Mouse (Mus musculus): Measurements from ENCODE around the gene Wrb. TPM values are rescaled to one million over a fixed set of nuclear protein-coding genes. Genes with fewer than 3 reads are reported as not detected.
A peak's percentile ranks its signal among the peaks of the same experiment; 100 is the strongest.

Gene Wrb
- polyA plus RNA-seq, 1 experiment from 2014 or later: 121 TPM

- H3K4me1 ChIP-seq: peaks cover 11% of the 10 kb centered on the region
- peak overlapping the region; percentile 23 for H3K4me3 ChIP-seq
- no peak for ATAC-seq (ENCODE audit: low FRiP score)
- peak overlapping the region; percentile 53 for H3K4me2 ChIP-seq (replicated peaks)
- 38% methylated on average over 9 of the region's 9 CpGs for WGBS
- peaks cover 3% of the 10 kb centered on the region; the same call in 1 of the 2 replicates for H3K27me3 ChIP-seq
- H3K9me3 ChIP-seq (replicated peaks): no peaks in the 10 kb centered on the region
- no peaks in the 10 kb centered on the region for H3K36me3 ChIP-seq
- peak overlapping the region; percentile 47; the same call in 1 of the 2 replicates for H3K9ac ChIP-seq
- no peak overlapping the region for H3K27ac ChIP-seq
Measured at GRCm38 (mm10) chr16:96200702-96201028, 55.5 kb downstream of the Wrb start.

- no peak overlapping the region for H3K4me2 ChIP-seq (replicated peaks)
- H3K27ac ChIP-seq: no peak overlapping the region
- peaks cover 11% of the 10 kb centered on the region for H3K4me1 ChIP-seq
- no peaks in the 10 kb centered on the region for H3K27me3 ChIP-seq
- ATAC-seq (ENCODE audit: low FRiP score): no peak
- no peak overlapping the region for H3K9ac ChIP-seq
- H3K4me3 ChIP-seq: no peak overlapping the region
- no peaks in the 10 kb centered on the region for H3K9me3 ChIP-seq (replicated peaks)
- 82% methylated on average over 11 of the region's 11 CpGs for WGBS
- no peaks in the 10 kb centered on the region for H3K36me3 ChIP-seq
Measured at GRCm38 (mm10) chr16:96201485-96202232, 56.5 kb downstream of the Wrb start.

Other genes with a start within 250 kb of the Wrb start
- 66.3 and 70.5 TPM in 2 replicates for gene Psmg1, start 154.4 kb upstream of the Wrb start, polyA plus RNA-seq (2016; fragmentation: Nextera tagmentation; extraction: Ambion mirVana)
- 219 and 232 TPM in 2 replicates for gene Brwd1, start 62.9 kb upstream of the Wrb start, polyA plus RNA-seq (2016; fragmentation: Nextera tagmentation; extraction: Ambion mirVana)
- gene Hmgn1, start 17.7 kb upstream of the Wrb start, polyA plus RNA-seq (2016; fragmentation: Nextera tagmentation; extraction: Ambion mirVana): 655 and 709 TPM in 2 replicates
- 1.6 TPM in 2 replicates for gene Lca5l, start 46.9 kb downstream of the Wrb start, polyA plus RNA-seq (2016; fragmentation: Nextera tagmentation; extraction: Ambion mirVana)
- 3.0 and 3.2 TPM in 2 replicates for gene Sh3bgr, start 55.0 kb downstream of the Wrb start, polyA plus RNA-seq (2016; fragmentation: Nextera tagmentation; extraction: Ambion mirVana)
- gene B3galt5, start 90.4 kb downstream of the Wrb start, polyA plus RNA-seq (2016; fragmentation: Nextera tagmentation; extraction: Ambion mirVana): 1.2 and 1.7 TPM in 2 replicates

Data from hindbrain, embryonic 12.5 days (tissue).